Mouse (Mus musculus) CH12.LX (cell line): ENCODE data around the gene Mmp10.

Experiments used
- CTCF ChIP-seq, 2 experiments: IDR thresholded peaks in 1 of 2; conservative IDR thresholded peaks in 1 of 2; 2 replicates each; pipeline ENCODE4 v1.5.1; 2011 to 2012; ENCODE audit warnings: low read depth in 2 of 2, low read length in 2 of 2, improper control_type of control experiment in 1 of 2, inconsistent platforms in 1 of 2, mild to moderate bottlenecking in 1 of 2, moderate library complexity in 1 of 2
- EP300 ChIP-seq: IDR thresholded peaks from 2 replicates; pipeline ENCODE4 v1.6.1; 2011; ENCODE audit warnings: low read length, improper control_type of control experiment
- ZC3H11A ChIP-seq: IDR thresholded peaks from 2 replicates; pipeline ENCODE4 v1.6.1; 2012; ENCODE audit warnings: low read depth, mild to moderate bottlenecking, inconsistent platforms, low read length, improper control_type of control experiment

DNA sequence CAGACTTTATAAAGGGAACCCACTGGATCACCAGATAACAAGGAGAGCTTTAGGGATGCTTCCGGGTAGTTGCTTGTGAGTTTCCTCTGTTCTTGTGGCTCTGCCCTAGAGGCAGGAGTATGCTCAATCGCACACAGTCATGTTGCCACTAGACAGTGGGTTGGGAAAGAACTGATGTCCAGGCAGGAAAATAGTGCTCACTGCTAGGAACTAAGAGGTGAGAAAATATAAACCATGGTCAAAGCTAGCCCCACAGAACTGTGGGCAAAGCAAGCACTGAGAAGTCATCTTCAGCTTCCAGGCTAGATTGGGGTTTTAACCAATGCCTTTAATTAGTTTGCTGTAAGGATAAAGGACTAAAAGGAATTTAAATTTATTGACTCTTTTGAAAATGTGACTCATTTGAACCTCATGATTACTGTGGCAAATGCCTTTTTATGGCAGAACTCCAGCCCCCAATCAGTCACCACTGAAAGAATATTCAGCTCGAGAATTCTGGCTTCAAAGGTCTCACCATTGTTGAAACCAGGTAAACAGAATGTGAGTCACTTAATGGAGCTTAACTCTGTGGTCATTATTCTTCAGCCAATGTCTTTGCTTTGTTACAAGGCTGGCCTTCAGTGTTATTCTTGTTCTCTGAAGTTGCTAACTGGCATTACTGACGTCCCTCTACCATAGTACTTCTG lies 24.2 kb downstream of the Mmp10 start:
- TF ChIP-seq CTCF (conservative IDR thresholded peaks at IDR 0.05 in 1 of 2, IDR thresholded peaks at IDR 0.05 in 1 of 2; ENCODE audit: low read depth in 2 of 2, low read length in 2 of 2) (no peak), ZC3H11A (no peak), EP300 (no peak)
